Mouse (Mus musculus): ENCODE data around the gene Slc5a7. TPM values are rescaled to one million over a fixed set of nuclear protein-coding genes. Genes with fewer than 3 reads are reported as not detected.

The Slc5a7 gene
- 1 to 10 TPM in 1 of 4 experiments, under 1 TPM in 3; 0.22 to 1.4 (median 0.29) TPM for total RNA-seq (2022)

- DNase-seq (ENCODE audit: low spot score in 2 of 2) = no peak
Observed at GRCm38 (mm10) chr17:54298934-54299333, at the start of gene Slc5a7. Gene Slc5a7, minus strand, starts transcription at chr17:54299034.

- no peak for DNase-seq (ENCODE audit: low spot score in 2 of 2)
Observed at GRCm38 (mm10) chr17:54347672-54348071, 48.8 kb upstream of the Slc5a7 start.

- no peak for DNase-seq (ENCODE audit: low spot score in 2 of 2)
Observed at GRCm38 (mm10) chr17:54343395-54343794, 44.6 kb upstream of the Slc5a7 start.

GRCm38 (mm10) chr17:54298232-54298924 is 456 bp downstream of the Slc5a7 start:
- DNase-seq (ENCODE audit: low spot score in 2 of 2) = no peak

- no peak for DNase-seq (ENCODE audit: low spot score in 2 of 2)
Observed at GRCm38 (mm10) chr17:54250783-54251182, 48.1 kb downstream of the Slc5a7 start.

GRCm38 (mm10) chr17:54243650-54244300 is 55.1 kb downstream of the Slc5a7 start:
- no peak for DNase-seq (ENCODE audit: low spot score in 2 of 2)

GRCm38 (mm10) chr17:54239435-54239834 is 59.4 kb downstream of the Slc5a7 start:
- DNase-seq (ENCODE audit: low spot score in 2 of 2) = no peak

Measured in layer of hippocampus, adult 8-10 months (tissue).